Mouse (Mus musculus) intestine, postnatal 0 days (tissue): ENCODE data around the gene Cdc20b. TPM values are rescaled to one million over a fixed set of nuclear protein-coding genes. Genes with fewer than 3 reads are reported as not detected.

Experiments used
- ATAC-seq: fragments of 200-750 bp; cut with Nextera tagmentation; 2 replicates; pipeline ENCODE4 v1.8.0; 2017; ENCODE audit warnings: mild to moderate bottlenecking, moderate TSS enrichment, moderate library complexity
- H3K27ac ChIP-seq: fragments of 300-500 bp; sonication (generic); 2 replicates; pipeline ENCODE4 v1.5.1; 2014; ENCODE audit warnings: mild to moderate bottlenecking, low read depth, low read length, moderate library complexity
- H3K27me3 ChIP-seq: fragments of 300-500 bp; sonication (generic); replicated peaks from 2 replicates; pipeline ENCODE4 v1.6.1; 2014; ENCODE audit warnings: low read length, mixed read lengths; ENCODE audit not compliant: control insufficient read depth, insufficient read depth
- H3K36me3 ChIP-seq: fragments of 300-500 bp; sonication (generic); 2 replicates; pipeline ENCODE4 v1.6.1; 2014; ENCODE audit warnings: mild to moderate bottlenecking, moderate library complexity; ENCODE audit not compliant: control insufficient read depth, insufficient read depth
- H3K4me1 ChIP-seq: fragments of 300-500 bp; sonication (generic); replicated peaks from 2 replicates; pipeline ENCODE4 v1.6.1; 2014; ENCODE audit warnings: antibody characterized with exemption, low read length, mixed read lengths; ENCODE audit not compliant: control insufficient read depth, insufficient read depth
- H3K4me2 ChIP-seq: fragments of 300-500 bp; sonication (generic); replicated peaks from 2 replicates; pipeline ENCODE4 v1.6.1; 2014; ENCODE audit warnings: low read depth, mild to moderate bottlenecking, moderate library complexity
- H3K4me3 ChIP-seq: fragments of 300-500 bp; sonication (generic); 2 replicates; pipeline ENCODE4 v1.5.1; 2014; ENCODE audit warnings: low read depth, low read length
- H3K9ac ChIP-seq: fragments of 300-500 bp; sonication (generic); 2 replicates; pipeline ENCODE4 v1.6.1; 2014; ENCODE audit warnings: mild to moderate bottlenecking, low read depth, low read length
- H3K9me3 ChIP-seq: fragments of 300-500 bp; sonication (generic); 2 replicates; pipeline ENCODE4 v1.6.1; 2016; ENCODE audit warnings: mixed run types; ENCODE audit not compliant: control insufficient read depth
- CTCF ChIP-seq: sonication (generic); IDR thresholded peaks from 2 replicates; pipeline ENCODE4 v1.5.1; 2016; ENCODE audit warnings: low read depth, mild to moderate bottlenecking, control low read depth, antibody characterized with exemption, moderate library complexity
- WGBS: fragments of 180-500 bp; shearing (Covaris S2); extraction: QIAGEN DNeasy Blood & Tissue Kit; methylation state at CpG from one replicate; pipeline ENCODE4 v1.1.7; 2014; 5-methylcytosine and 5-hydroxymethylcytosine counted together
- polyA plus RNA-seq: library from polyadenylated mRNA; unstranded; fragments of >200 nt; fragmentation: Nextera tagmentation; extraction: Ambion mirVana; gene quantifications from 2 replicates; pipeline ENCODE4 v1.2.1, GENCODE M21; 2015

Gene Cdc20b
- polyA plus RNA-seq, 1 experiment from 2014 or later = not detected

GRCm38 (mm10) chr13:113047647-113048046 is 12.7 kb downstream of the Cdc20b start:
- H3K4me2 ChIP-seq = no peak overlapping the region
- no peak overlapping the region for H3K9ac ChIP-seq
- H3K9me3 ChIP-seq = no peaks in the 10 kb centered on the region
- ATAC-seq = no peak
- H3K27ac ChIP-seq = no peak overlapping the region
- H3K36me3 ChIP-seq = no peaks in the 10 kb centered on the region
- H3K4me1 ChIP-seq = 0 out of 2 replicates have a peak, but pooled peaks cover 3% of the 10 kb centered on the region
- TF ChIP-seq CTCF = peak; percentile 31
- no peaks in the 10 kb centered on the region for H3K27me3 ChIP-seq
- H3K4me3 ChIP-seq = no peak overlapping the region
- 78% methylated on average over 3 of the region's 3 CpGs for WGBS

- Histone ChIP-seq H3K4me3 (no peak overlapping the region), H3K9me3 (no peaks in the 10 kb centered on the region), H3K27ac (no peak overlapping the region), H3K27me3 (no peaks in the 10 kb centered on the region), H3K4me1 (no peaks in the 10 kb centered on the region), H3K9ac (no peak overlapping the region), H3K4me2 (no peak overlapping the region), H3K36me3 (no peaks in the 10 kb centered on the region)
- no peak for TF ChIP-seq CTCF
- WGBS = 84% methylated on average over 8 of the region's 8 CpGs
- ATAC-seq = no peak
Measured at GRCm38 (mm10) chr13:113054230-113054629, 19.3 kb downstream of the Cdc20b start.

- no peaks in the 10 kb centered on the region for H3K9me3 ChIP-seq
Measured at GRCm38 (mm10) chr13:113055826-113056225, 20.9 kb downstream of the Cdc20b start.

GRCm38 (mm10) chr13:113061746-113062145 is 26.8 kb downstream of the Cdc20b start:
- no peaks in the 10 kb centered on the region for H3K27me3 ChIP-seq
- no peaks in the 10 kb centered on the region for H3K4me1 ChIP-seq
- no peak overlapping the region for H3K27ac ChIP-seq
- no peaks in the 10 kb centered on the region for H3K9me3 ChIP-seq
- ATAC-seq = no peak
- WGBS = 90% methylated on average over 6 of the region's 6 CpGs
- H3K9ac ChIP-seq = no peak overlapping the region
- no peak overlapping the region for H3K4me2 ChIP-seq
- H3K4me3 ChIP-seq = no peak overlapping the region
- H3K36me3 ChIP-seq = no peaks in the 10 kb centered on the region
- no peak for TF ChIP-seq CTCF

More at GRCm38 (mm10) chr13:113055826-113056225, 20.9 kb downstream of the Cdc20b start:
- no peak overlapping the region for H3K4me3 ChIP-seq
- H3K4me2 ChIP-seq = no peak overlapping the region
- no peak overlapping the region for H3K9ac ChIP-seq
- H3K4me1 ChIP-seq = no peaks in the 10 kb centered on the region
- no peak for ATAC-seq
- peak; percentile 61 for TF ChIP-seq CTCF
- no peaks in the 10 kb centered on the region for H3K27me3 ChIP-seq
- no peaks in the 10 kb centered on the region for H3K36me3 ChIP-seq
- H3K27ac ChIP-seq = no peak overlapping the region
- WGBS = 40% methylated on average over 8 of the region's 8 CpGs

- Histone ChIP-seq H3K27me3 (no peaks in the 10 kb centered on the region), H3K27ac (no peak overlapping the region), H3K9me3 (no peaks in the 10 kb centered on the region), H3K9ac (no peak overlapping the region), H3K4me2 (no peak overlapping the region), H3K4me1 (no peaks in the 10 kb centered on the region), H3K4me3 (no peak overlapping the region), H3K36me3 (no peaks in the 10 kb centered on the region)
- WGBS = 88% methylated on average over 9 of the region's 9 CpGs
- no peak for TF ChIP-seq CTCF
- no peak for ATAC-seq
Measured at GRCm38 (mm10) chr13:113064542-113064941, 29.6 kb downstream of the Cdc20b start.

GRCm38 (mm10) chr13:113079021-113079420 is 44.1 kb downstream of the Cdc20b start:
- 83% methylated on average over 9 of the region's 9 CpGs for WGBS
- TF ChIP-seq CTCF = no peak
- no peak overlapping the region for H3K4me2 ChIP-seq
- no peak overlapping the region for H3K27ac ChIP-seq
- no peak for ATAC-seq
- H3K9ac ChIP-seq = no peak overlapping the region
- no peaks in the 10 kb centered on the region for H3K4me1 ChIP-seq
- H3K36me3 ChIP-seq = no peaks in the 10 kb centered on the region
- no peaks in the 10 kb centered on the region for H3K9me3 ChIP-seq
- no peaks in the 10 kb centered on the region for H3K27me3 ChIP-seq
- no peak overlapping the region for H3K4me3 ChIP-seq

- Histone ChIP-seq H3K27ac (no peak overlapping the region), H3K9ac (no peak overlapping the region), H3K4me1 (no peaks in the 10 kb centered on the region), H3K27me3 (no peaks in the 10 kb centered on the region), H3K4me2 (no peak overlapping the region), H3K9me3 (no peaks in the 10 kb centered on the region), H3K36me3 (no peaks in the 10 kb centered on the region), H3K4me3 (no peak overlapping the region)
- no peak for TF ChIP-seq CTCF
- no peak for ATAC-seq
- 64% methylated on average over 1 of the region's 1 CpGs for WGBS
Measured at GRCm38 (mm10) chr13:113082101-113082500, 47.2 kb downstream of the Cdc20b start.
